Mouse (Mus musculus): ENCODE data around the gene Sash1.
"Not testable (repeated sequence)": the region's sequence is repeated elsewhere in the genome, so short reads cannot be mapped to it uniquely, and the experiment has no call there.

GRCm38 (mm10) chr10:8696636-8697035 lies 189.2 kb downstream of the Sash1 start:
- TF ChIP-seq TAL1, GATA1 (IDR thresholded peaks at IDR 0.05; ENCODE audit: low read length): not testable (repeated sequence)
